Mouse (Mus musculus) adrenal gland, postnatal 25 days (tissue): ENCODE measurements around the gene Gm19684. TPM values are rescaled to one million over a fixed set of nuclear protein-coding genes. Genes with fewer than 3 reads are reported as not detected.

ENCODE experiments used
- DNase-seq: peaks from one replicate; pipeline ENCODE4 v3.0.0; 2021; ENCODE audit warnings: mixed read lengths
- total RNA-seq: library from RNA; stranded (reverse); gene quantifications from 2 replicates; pipeline ENCODE4 v1.2.3, GENCODE M21; 2021

Gm19684 gene
- total RNA-seq, 1 experiment from 2014 or later: 0.58 TPM

DNA sequence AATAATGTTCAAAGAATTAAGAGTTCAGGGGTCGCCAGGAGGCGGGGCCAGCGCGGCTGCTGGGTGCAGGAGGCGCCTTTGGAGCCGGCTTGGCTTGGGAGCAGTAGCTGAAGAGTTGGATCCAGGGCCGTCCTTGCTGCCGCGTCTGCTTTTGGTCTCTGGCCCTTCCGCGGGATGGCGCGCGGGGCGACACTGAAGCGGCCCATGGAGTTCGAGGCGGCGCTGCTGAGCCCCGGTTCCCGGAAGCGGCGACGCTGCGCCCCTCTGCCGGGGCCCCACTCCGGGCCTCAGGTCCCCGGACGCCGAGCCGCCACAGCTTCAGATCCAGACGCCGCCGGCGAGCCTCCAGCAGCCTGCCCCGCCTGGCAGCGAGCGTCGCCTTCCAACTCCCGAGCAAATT, 57.5 kb downstream of the Gm19684 start:
- DNase-seq: peak; percentile 23

Other genes with a start within 250 kb of the Gm19684 start
- 51.4 and 53.3 TPM in 2 replicates for gene Dhx16, start 241.9 kb upstream of the Gm19684 start, total RNA-seq
- gene 2310061I04Rik, start 224.2 kb upstream of the Gm19684 start, total RNA-seq: 41.3 and 56.5 TPM in 2 replicates
- gene Atat1, start 211.6 kb upstream of the Gm19684 start, total RNA-seq: 35.6 and 44.1 TPM in 2 replicates
- gene Mrps18b, start 205.3 kb upstream of the Gm19684 start, total RNA-seq: 81.8 and 90.3 TPM in 2 replicates
- 85.0 and 88.1 TPM in 2 replicates for gene Ppp1r10, start 205.2 kb upstream of the Gm19684 start, total RNA-seq
- 99.5 and 116 TPM in 2 replicates for gene Abcf1, start 151.9 kb upstream of the Gm19684 start, total RNA-seq
- gene Gnl1, start 141.8 kb upstream of the Gm19684 start, total RNA-seq: 43.9 and 52.5 TPM in 2 replicates
- 26.8 and 27.8 TPM in 2 replicates for gene Prr3, start 141.4 kb upstream of the Gm19684 start, total RNA-seq
- 4.6 and 6.4 TPM in 2 replicates for gene H2-T24, start 101.1 kb upstream of the Gm19684 start, total RNA-seq
- 30.5 and 46.6 TPM in 2 replicates for gene H2-T23, start 88.8 kb upstream of the Gm19684 start, total RNA-seq
- 21.7 and 29.6 TPM in 2 replicates for gene H2-T22, start 78.9 kb upstream of the Gm19684 start, total RNA-seq
- not detected in 2 replicates for gene Gm6034, start 78.7 kb upstream of the Gm19684 start, total RNA-seq
- 1.6 and 2.2 TPM in 2 replicates for gene Gm11127, start 63.3 kb upstream of the Gm19684 start, total RNA-seq
- not detected in 2 replicates for gene Gm7030, start 7.7 kb downstream of the Gm19684 start, total RNA-seq
- gene Gm8909, start 46.9 kb downstream of the Gm19684 start, total RNA-seq: not detected in 2 replicates
- not detected in 2 replicates for gene H2-T3, start 68.6 kb downstream of the Gm19684 start, total RNA-seq
- 47.2 TPM in 2 replicates for gene Rpp21, start 136.4 kb downstream of the Gm19684 start, total RNA-seq
- gene Trim39, start 150.6 kb downstream of the Gm19684 start, total RNA-seq: 22.5 and 23.0 TPM in 2 replicates
- gene H2-M10.2, start 164.8 kb downstream of the Gm19684 start, total RNA-seq: not detected in 2 replicates
- gene H2-M10.1, start 204.5 kb downstream of the Gm19684 start, total RNA-seq: not detected in 2 replicates
- gene H2-M10.3, start 246.7 kb downstream of the Gm19684 start, total RNA-seq: not detected in 2 replicates